Mouse (Mus musculus) liver, embryonic 14.5 days (tissue): ENCODE data around the gene Akap13. TPM values are rescaled to one million over a fixed set of nuclear protein-coding genes. Genes with fewer than 3 reads are reported as not detected.

Source experiments
- ATAC-seq: fragments of 200-750 bp; cut with Nextera tagmentation; 2 replicates; pipeline ENCODE4 v1.8.0; 2017; ENCODE audit warnings: moderate number of reproducible peaks, mild to moderate bottlenecking, moderate library complexity; ENCODE audit not compliant: insufficient read depth
- DNase-seq, 3 experiments: peaks; one replicate each; pipeline ENCODE4 v3.0.0-alpha.2; 2012 to 2013; ENCODE audit warnings: low read depth in 3 of 3, low spot score in 3 of 3
- H3K27ac ChIP-seq: fragments of 300-500 bp; sonication (generic); 2 replicates; pipeline ENCODE4 v1.5.1; 2014; ENCODE audit warnings: moderate library complexity, mild to moderate bottlenecking, control low read depth, inconsistent platforms
- H3K27me3 ChIP-seq: fragments of 300-500 bp; sonication (generic); 2 replicates; pipeline ENCODE4 v1.6.1; 2014; ENCODE audit warnings: mild to moderate bottlenecking, low read length, moderate library complexity; ENCODE audit not compliant: control insufficient read depth, insufficient read depth
- H3K36me3 ChIP-seq: fragments of 300-500 bp; sonication (generic); replicated peaks from 2 replicates; pipeline ENCODE4 v1.6.1; 2014; ENCODE audit warnings: low read depth; ENCODE audit not compliant: control insufficient read depth, insufficient read depth
- H3K4me1 ChIP-seq, 2 experiments: fragments of 200-500 bp in 1 of 2; fragments of 300-500 bp in 1 of 2; sonication (generic) in 1 of 2; replicated peaks; 2 replicates each; pipeline ENCODE4 v1.6.1; 2012 to 2014; ENCODE audit warnings: antibody characterized with exemption in 1 of 2, inconsistent platforms in 1 of 2, low read length in 1 of 2; ENCODE audit not compliant: control insufficient read depth in 2 of 2, insufficient read depth in 2 of 2
- H3K4me2 ChIP-seq: fragments of 300-500 bp; sonication (generic); 2 replicates; pipeline ENCODE4 v1.6.1; 2014; ENCODE audit warnings: low read depth, mild to moderate bottlenecking, control low read depth, moderate library complexity
- H3K4me3 ChIP-seq, 2 experiments: fragments of 200-500 bp in 1 of 2; fragments of 300-500 bp in 1 of 2; sonication (generic) in 1 of 2; 2 replicates each; pipeline ENCODE4 v1.5.1; 2012 to 2014; ENCODE audit warnings: low read depth in 2 of 2, low read length in 2 of 2, mild to moderate bottlenecking in 2 of 2, control low read depth in 1 of 2, inconsistent platforms in 1 of 2, moderate library complexity in 1 of 2; ENCODE audit not compliant: insufficient read depth in 1 of 2
- H3K9ac ChIP-seq: fragments of 300-500 bp; sonication (generic); replicated peaks from 2 replicates; pipeline ENCODE4 v1.6.1; 2014; ENCODE audit warnings: mild to moderate bottlenecking, control low read depth, moderate library complexity
- H3K9me3 ChIP-seq: fragments of 300-500 bp; sonication (generic); 2 replicates; pipeline ENCODE4 v1.6.1; 2016; ENCODE audit warnings: low read length, mixed read lengths; ENCODE audit not compliant: control insufficient read depth
- CTCF ChIP-seq: IDR thresholded peaks from 2 replicates; pipeline ENCODE4 v1.5.1; 2016; ENCODE audit warnings: antibody characterized with exemption, low read depth, control low read depth
- EP300 ChIP-seq: IDR thresholded peaks from 2 replicates; pipeline ENCODE4 v1.6.1; 2016; ENCODE audit warnings: antibody characterized with exemption, low read depth
- whole genome bisulfite sequencing: fragments of 180-500 bp; shearing (Covaris S2); extraction: QIAGEN DNeasy Blood & Tissue Kit; methylation state at CpG from one replicate; pipeline ENCODE4 v1.1.7; 2014; ENCODE audit not compliant: insufficient replicate concordance; 5-methylcytosine and 5-hydroxymethylcytosine counted together
- polyA plus RNA-seq, 2 experiments: library from polyadenylated mRNA; depleted of rRNA in 1 of 2; stranded (reverse) in 1 of 2; unstranded in 1 of 2; fragments of >200 nt; fragmentation: Nextera tagmentation in 1 of 2; extraction: Ambion mirVana in 1 of 2; gene quantifications; 2 replicates each; pipeline versions ENCODE4 v1.2.1 to v1.2.3; 2012 to 2014

Akap13 gene
- polyA plus RNA-seq, 2 experiments = 9.0 to 28.1 TPM

DNA sequence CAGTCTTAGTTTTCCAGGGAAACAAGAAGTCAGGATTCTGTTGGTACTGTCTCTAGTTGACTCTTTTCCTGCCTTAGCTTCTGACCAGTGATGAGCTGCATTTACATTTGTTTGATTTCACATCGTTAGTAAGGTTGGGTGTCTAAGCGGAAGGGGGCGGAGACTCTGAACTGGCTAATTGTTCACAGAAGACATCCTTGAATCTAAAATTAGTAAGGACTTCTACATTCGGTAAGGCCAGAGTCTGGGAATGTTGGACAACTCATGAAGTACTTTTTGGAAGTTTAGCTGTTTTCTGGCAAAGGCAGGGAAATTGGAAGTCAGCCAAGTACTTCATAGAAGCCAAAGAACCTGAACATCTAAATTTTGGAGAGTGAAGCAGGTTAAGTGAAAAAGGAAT, 188.7 kb downstream of the Akap13 start:
- no peak for DNase-seq
- Histone ChIP-seq H3K4me3 (no peak overlapping the region), H3K9me3 (no peaks in the 10 kb centered on the region), H3K36me3 (no peaks in the 10 kb centered on the region; the same call in 1 of the 2 replicates), H3K4me1 (peaks cover 8 to 17% of the 10 kb centered on the region in 2 experiments), H3K27ac (no peak overlapping the region), H3K27me3 (no peaks in the 10 kb centered on the region), H3K9ac (no peak overlapping the region), H3K4me2 (no peak overlapping the region)
- WGBS = 67% methylated on average over 4 of the region's 4 CpGs
- no peak for ATAC-seq
- TF ChIP-seq EP300 = no peak
- no peak for TF ChIP-seq CTCF

DNA sequence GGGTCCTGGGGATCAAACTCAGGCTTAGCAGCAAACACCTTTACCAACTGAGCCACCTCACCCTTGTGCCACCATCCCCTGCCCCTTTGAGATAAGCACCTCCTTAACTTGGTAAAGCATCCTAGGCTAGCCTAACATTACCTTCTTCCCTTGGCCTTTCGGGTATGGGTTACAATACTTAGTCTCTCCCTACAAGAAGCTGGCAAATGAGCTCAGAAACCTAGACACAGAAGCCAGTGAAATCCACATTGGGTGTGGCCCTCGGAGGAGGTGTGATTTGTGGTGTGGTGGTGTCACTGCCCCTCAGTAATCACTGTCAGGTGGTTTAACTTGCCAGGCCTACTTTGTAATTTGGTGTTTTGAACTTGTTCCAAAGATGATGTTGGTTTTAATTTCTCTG, 189.3 kb downstream of the Akap13 start:
- Histone ChIP-seq H3K27ac (no peak overlapping the region), H3K4me1 (peaks cover 8 to 17% of the 10 kb centered on the region in 2 experiments), H3K4me3 (no peak overlapping the region), H3K36me3 (no peaks in the 10 kb centered on the region; the same call in 1 of the 2 replicates), H3K4me2 (no peak overlapping the region), H3K9me3 (no peaks in the 10 kb centered on the region), H3K27me3 (no peaks in the 10 kb centered on the region), H3K9ac (no peak overlapping the region)
- no peak for DNase-seq
- no peak for ATAC-seq
- WGBS = 47% methylated on average over 2 of the region's 2 CpGs
- TF ChIP-seq EP300 (no peak), CTCF (no peak)

- 45% methylated on average over 5 of the region's 5 CpGs for WGBS
- ATAC-seq (no peak), DNase-seq (no peak)
- no peak overlapping the region for H3K27ac ChIP-seq
- no peaks in the 10 kb centered on the region for H3K9me3 ChIP-seq
- H3K36me3 ChIP-seq = no peaks in the 10 kb centered on the region; the same call in 1 of the 2 replicates
- H3K4me2 ChIP-seq = no peak overlapping the region
- peaks cover 8 to 21% of the 10 kb centered on the region in 2 experiments for H3K4me1 ChIP-seq
- TF ChIP-seq CTCF (no peak), EP300 (no peak)
- no peaks in the 10 kb centered on the region for H3K27me3 ChIP-seq
- no peak overlapping the region for H3K4me3 ChIP-seq
- no peak overlapping the region for H3K9ac ChIP-seq
These were observed 190.0 kb downstream of the Akap13 start for GRCm38 (mm10) chr7:75645156-75645933.

GRCm38 (mm10) chr7:75648051-75648450, 192.7 kb downstream of the Akap13 start:
- TF ChIP-seq CTCF (no peak), EP300 (no peak)
- no peaks in the 10 kb centered on the region for H3K36me3 ChIP-seq
- no peaks in the 10 kb centered on the region for H3K27me3 ChIP-seq
- ATAC-seq (no peak), DNase-seq (no peak)
- 60% methylated on average over 3 of the region's 3 CpGs for WGBS
- H3K4me1 ChIP-seq = peaks cover 0 to 13% of the 10 kb centered on the region in 2 experiments; a peak in 3 of 4 replicates
- H3K9ac ChIP-seq = no peak overlapping the region
- no peaks in the 10 kb centered on the region for H3K9me3 ChIP-seq
- no peak overlapping the region for H3K4me3 ChIP-seq
- no peak overlapping the region for H3K27ac ChIP-seq
- H3K4me2 ChIP-seq = no peak overlapping the region

DNA sequence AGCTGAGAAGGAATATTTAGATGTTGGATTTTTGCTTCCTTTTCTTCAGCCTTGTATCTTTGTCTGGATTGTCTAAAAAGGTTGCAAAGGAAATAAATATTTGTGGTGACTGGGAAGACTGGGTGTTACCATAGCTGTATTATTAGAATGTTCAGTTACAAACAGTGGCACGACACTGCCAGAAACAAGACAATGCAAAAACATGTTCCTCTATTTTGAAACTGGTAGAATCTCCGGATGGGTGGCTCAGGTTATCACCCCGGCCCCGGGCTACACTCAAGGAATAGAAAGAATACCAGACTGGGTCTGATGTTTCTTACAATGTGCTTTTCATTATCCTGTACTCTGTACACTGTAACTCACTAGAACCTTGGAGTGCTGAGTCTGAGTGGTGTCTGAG, 193.6 kb downstream of the Akap13 start:
- Histone ChIP-seq H3K9me3 (no peaks in the 10 kb centered on the region), H3K27me3 (no peaks in the 10 kb centered on the region), H3K4me3 (no peak overlapping the region), H3K4me1 (peaks cover 0 to 13% of the 10 kb centered on the region in 2 experiments; a peak in 3 of 4 replicates), H3K36me3 (no peaks in the 10 kb centered on the region), H3K4me2 (no peak overlapping the region), H3K27ac (no peak overlapping the region), H3K9ac (no peak overlapping the region)
- TF ChIP-seq CTCF (no peak), EP300 (no peak)
- WGBS = 36% methylated on average over 4 of the region's 4 CpGs
- no peak for ATAC-seq
- no peak for DNase-seq
